Mouse (Mus musculus) hindbrain, embryonic 15.5 days (tissue): Measurements from ENCODE around the gene M1ap. TPM values are rescaled to one million over a fixed set of nuclear protein-coding genes. Genes with fewer than 3 reads are reported as not detected.

Source experiments
- ATAC-seq: fragments of 200-750 bp; cut with Nextera tagmentation; 2 replicates; pipeline ENCODE4 v1.8.0; 2017; ENCODE audit warnings: low read depth, moderate number of reproducible peaks, moderate TSS enrichment; ENCODE audit not compliant: low FRiP score
- H3K27ac ChIP-seq: fragments of 300-500 bp; sonication (generic); replicated peaks from 2 replicates; pipeline ENCODE4 v1.5.1; 2015; ENCODE audit warnings: mild to moderate bottlenecking, inconsistent platforms
- H3K27me3 ChIP-seq: fragments of 300-500 bp; sonication (generic); 2 replicates; pipeline ENCODE4 v1.6.1; 2015; ENCODE audit warnings: control low read depth, inconsistent platforms
- H3K36me3 ChIP-seq: fragments of 300-500 bp; sonication (generic); 2 replicates; pipeline ENCODE4 v1.6.1; 2015; ENCODE audit warnings: control low read depth, inconsistent platforms
- H3K4me1 ChIP-seq: fragments of 300-500 bp; sonication (generic); replicated peaks from 2 replicates; pipeline ENCODE4 v1.6.1; 2015; ENCODE audit warnings: control low read depth, inconsistent platforms
- H3K4me2 ChIP-seq: fragments of 300-500 bp; sonication (generic); 2 replicates; pipeline ENCODE4 v1.6.1; 2015; ENCODE audit warnings: moderate library complexity, mild to moderate bottlenecking, inconsistent platforms
- H3K4me3 ChIP-seq: fragments of 300-500 bp; sonication (generic); 2 replicates; pipeline ENCODE4 v1.5.1; 2015; ENCODE audit warnings: mild to moderate bottlenecking, inconsistent platforms
- H3K9ac ChIP-seq: fragments of 300-500 bp; sonication (generic); 2 replicates; pipeline ENCODE4 v1.6.1; 2015; ENCODE audit warnings: inconsistent platforms
- H3K9me3 ChIP-seq: fragments of 300-500 bp; sonication (generic); 2 replicates; pipeline ENCODE4 v1.6.1; 2016; ENCODE audit warnings: control low read depth, inconsistent platforms
- WGBS: fragments of 180-500 bp; shearing (Covaris S2); methylation state at CpG from one replicate; pipeline ENCODE4 v1.1.7; 2015; 5-methylcytosine and 5-hydroxymethylcytosine counted together
- microRNA-seq: library from miRNA; unstranded; fragments of <30 nt; microRNA quantifications from one replicate; pipeline ENCODE4, GENCODE M21; 2016
- polyA plus RNA-seq: library from polyadenylated mRNA; unstranded; fragments of >200 nt; fragmentation: Nextera tagmentation; extraction: Ambion mirVana; gene quantifications from 2 replicates; pipeline ENCODE4 v1.2.1, GENCODE M21; 2015

Gene M1ap
- polyA plus RNA-seq, 1 experiment from 2014 or later: 0.61 TPM

- ATAC-seq: no peak
- Histone ChIP-seq H3K9me3 (no peaks in the 10 kb centered on the region), H3K36me3 (no peaks in the 10 kb centered on the region), H3K9ac (no peak overlapping the region), H3K27me3 (peaks cover 90% of the 10 kb centered on the region), H3K4me3 (no peak overlapping the region), H3K4me2 (no peak overlapping the region), H3K27ac (no peak overlapping the region), H3K4me1 (peaks cover 16% of the 10 kb centered on the region)
- under 1% methylated on average over 66 of the region's 69 CpGs for WGBS
Observed at GRCm38 (mm10) chr6:83069488-83070246, 123.0 kb downstream of the M1ap start.

- 0% methylated on average over 10 of the region's 10 CpGs for WGBS
- no peaks in the 10 kb centered on the region for H3K9me3 ChIP-seq
- H3K4me2 ChIP-seq: peak within 1 kb of the TSS; percentile 35; the same call in 1 of the 2 replicates
- peaks cover 16% of the 10 kb centered on the region for H3K4me1 ChIP-seq
- no peaks in the 10 kb centered on the region for H3K36me3 ChIP-seq
- H3K27ac ChIP-seq: no peak within 1 kb of the TSS
- H3K27me3 ChIP-seq: peaks cover 90% of the 10 kb centered on the region
- ATAC-seq: no peak
- peak within 1 kb of the TSS; percentile 10 for H3K4me3 ChIP-seq
- H3K9ac ChIP-seq: no peak within 1 kb of the TSS
Observed at GRCm38 (mm10) chr6:83070247-83070310, 123.4 kb downstream of the M1ap start, which contains the start of gene Tlx2. TSS of gene Tlx2 (minus strand) at chr6:83070293.

GRCm38 (mm10) chr6:83070311-83071219 is 123.9 kb downstream of the M1ap start:
- Histone ChIP-seq H3K4me1 (peaks cover 16% of the 10 kb centered on the region), H3K36me3 (no peaks in the 10 kb centered on the region), H3K9me3 (no peaks in the 10 kb centered on the region), H3K9ac (no peak overlapping the region), H3K27ac (no peak overlapping the region), H3K27me3 (peaks cover 90% of the 10 kb centered on the region), H3K4me2 (no peak overlapping the region), H3K4me3 (no peak overlapping the region; the same call in 1 of the 2 replicates)
- WGBS: under 1% methylated on average over 56 of the region's 58 CpGs
- ATAC-seq: no peak

- no peak for ATAC-seq
- no peak overlapping the region for H3K4me2 ChIP-seq
- H3K4me1 ChIP-seq: peaks cover 16% of the 10 kb centered on the region
- H3K4me3 ChIP-seq: no peak overlapping the region
- no peak overlapping the region for H3K9ac ChIP-seq
- H3K27me3 ChIP-seq: peaks cover 90% of the 10 kb centered on the region
- no peak overlapping the region for H3K27ac ChIP-seq
- no peaks in the 10 kb centered on the region for H3K9me3 ChIP-seq
- WGBS: 0% methylated on average over 24 of the region's 24 CpGs
- no peaks in the 10 kb centered on the region for H3K36me3 ChIP-seq
Observed at GRCm38 (mm10) chr6:83071220-83071619, 124.5 kb downstream of the M1ap start.

GRCm38 (mm10) chr6:83074979-83075378 is 128.3 kb downstream of the M1ap start:
- no peak for ATAC-seq
- peaks cover 26% of the 10 kb centered on the region for H3K4me1 ChIP-seq
- H3K4me2 ChIP-seq: no peak overlapping the region
- H3K9ac ChIP-seq: no peak overlapping the region
- H3K4me3 ChIP-seq: no peak overlapping the region
- peaks cover 64% of the 10 kb centered on the region for H3K27me3 ChIP-seq
- no peaks in the 10 kb centered on the region for H3K9me3 ChIP-seq
- 0 out of 2 replicates have a peak, but pooled peaks cover 1% of the 10 kb centered on the region for H3K36me3 ChIP-seq
- H3K27ac ChIP-seq: no peak overlapping the region
- WGBS: 13% methylated on average over 2 of the region's 2 CpGs

- peak within 1 kb of the TSS; percentile 95 for H3K27ac ChIP-seq
- WGBS: under 1% methylated on average over 54 of the region's 54 CpGs
- peak within 1 kb of the TSS; percentile 95 for H3K4me2 ChIP-seq
- H3K36me3 ChIP-seq: peaks cover 10% of the 10 kb centered on the region
- H3K4me3 ChIP-seq: peak within 1 kb of the TSS; percentile 83
- H3K27me3 ChIP-seq: peaks cover 53% of the 10 kb centered on the region
- peak within 1 kb of the TSS; percentile 70 for H3K9ac ChIP-seq
- no peaks in the 10 kb centered on the region for H3K9me3 ChIP-seq
- peaks cover 21% of the 10 kb centered on the region for H3K4me1 ChIP-seq
- ATAC-seq: peak; percentile 80
Observed at GRCm38 (mm10) chr6:83077630-83078323, 131.1 kb downstream of the M1ap start, which contains the start of gene Pcgf1. TSS of gene Pcgf1 (plus strand) at chr6:83077869.

GRCm38 (mm10) chr6:83078324-83078858 is 131.7 kb downstream of the M1ap start:
- H3K9me3 ChIP-seq: no peaks in the 10 kb centered on the region
- peaks cover 10% of the 10 kb centered on the region for H3K36me3 ChIP-seq
- peak overlapping the region; percentile 70 for H3K9ac ChIP-seq
- ATAC-seq: peak; percentile 94
- peaks cover 21% of the 10 kb centered on the region for H3K4me1 ChIP-seq
- peak overlapping the region; percentile 95 for H3K4me2 ChIP-seq
- under 1% methylated on average over 46 of the region's 46 CpGs for WGBS
- peak overlapping the region; percentile 83 for H3K4me3 ChIP-seq
- H3K27ac ChIP-seq: peak overlapping the region; percentile 95
- peaks cover 55% of the 10 kb centered on the region for H3K27me3 ChIP-seq

Small RNA genes within 50 kb of the gene (microRNA-seq; reads per million reads assigned to microRNA genes)
- not detected for gene Mir7040

Other genes with a start within 250 kb of the M1ap start
- gene Pole4, start 241.5 kb upstream of the M1ap start, polyA plus RNA-seq: 125 and 130 TPM in 2 replicates
- 3.5 and 4.1 TPM in 2 replicates for gene Hk2, start 172.4 kb upstream of the M1ap start, polyA plus RNA-seq
- gene Sema4f, start 7.1 kb upstream of the M1ap start, polyA plus RNA-seq: 22.5 and 22.7 TPM in 2 replicates
- 1.7 and 2.6 TPM in 2 replicates for gene Dok1, start 86.6 kb downstream of the M1ap start, polyA plus RNA-seq
- 6.6 and 6.7 TPM in 2 replicates for gene Loxl3, start 87.3 kb downstream of the M1ap start, polyA plus RNA-seq
- 168 and 186 TPM in 2 replicates for gene Aup1, start 107.6 kb downstream of the M1ap start, polyA plus RNA-seq
- gene Htra2, start 108.4 kb downstream of the M1ap start, polyA plus RNA-seq: 78.3 and 79.8 TPM in 2 replicates
- 0.62 and 0.75 TPM in 2 replicates for gene Dqx1, start 110.9 kb downstream of the M1ap start, polyA plus RNA-seq
- gene Tlx2, start 123.4 kb downstream of the M1ap start, polyA plus RNA-seq: 1.2 TPM in 1 of 2 replicates, not detected in the other
- 45.8 and 45.9 TPM in 2 replicates for gene Pcgf1, start 131.0 kb downstream of the M1ap start, polyA plus RNA-seq
- gene Lbx2, start 139.5 kb downstream of the M1ap start, polyA plus RNA-seq: not detected in 2 replicates
- gene Ccdc142, start 154.7 kb downstream of the M1ap start, polyA plus RNA-seq: 5.9 and 6.8 TPM in 2 replicates
- 5.5 and 6.0 TPM in 2 replicates for gene Gm42688, start 154.7 kb downstream of the M1ap start, polyA plus RNA-seq
- gene Mrpl53, start 162.1 kb downstream of the M1ap start, polyA plus RNA-seq: 113 and 124 TPM in 2 replicates
- 22.8 and 27.2 TPM in 2 replicates for gene Mogs, start 168.6 kb downstream of the M1ap start, polyA plus RNA-seq
- gene Wbp1, start 174.7 kb downstream of the M1ap start, polyA plus RNA-seq: 155 and 161 TPM in 2 replicates
- gene Ino80b, start 178.5 kb downstream of the M1ap start, polyA plus RNA-seq: 13.8 and 16.3 TPM in 2 replicates
- gene Rtkn, start 188.6 kb downstream of the M1ap start, polyA plus RNA-seq: 14.9 and 17.8 TPM in 2 replicates
- 17.8 and 19.3 TPM in 2 replicates for gene Wdr54, start 209.5 kb downstream of the M1ap start, polyA plus RNA-seq
- gene 1700003E16Rik, start 209.5 kb downstream of the M1ap start, polyA plus RNA-seq: 9.7 and 9.8 TPM in 2 replicates
- gene Dctn1, start 219.0 kb downstream of the M1ap start, polyA plus RNA-seq: 148 and 160 TPM in 2 replicates